Mouse (Mus musculus) cortical plate, adult 2 months (tissue): ENCODE measurements around the gene Anxa5.

Experiments
- CTCF ChIP-seq: fragments of 200-500 bp; IDR thresholded peaks from 2 replicates; pipeline ENCODE4 v1.5.1; 2011; ENCODE audit warnings: mild to moderate bottlenecking, control low read depth, low read length; ENCODE audit not compliant: insufficient read depth; ENCODE audit errors: extremely low read depth
- POLR2A ChIP-seq: fragments of 200-500 bp; IDR thresholded peaks from 2 replicates; pipeline ENCODE4 v1.6.1; 2011; ENCODE audit warnings: mild to moderate bottlenecking, low read length, control low read depth; ENCODE audit not compliant: insufficient read depth; ENCODE audit errors: extremely low read depth

- TF ChIP-seq POLR2A: no peak
- TF ChIP-seq CTCF: no peak
Observed at GRCm38 (mm10) chr3:36492716-36493391, 17.2 kb upstream of the Anxa5 start.
